13 mouse cellular contexts compared by ENCODE assay signal in the genomic region with DNA sequence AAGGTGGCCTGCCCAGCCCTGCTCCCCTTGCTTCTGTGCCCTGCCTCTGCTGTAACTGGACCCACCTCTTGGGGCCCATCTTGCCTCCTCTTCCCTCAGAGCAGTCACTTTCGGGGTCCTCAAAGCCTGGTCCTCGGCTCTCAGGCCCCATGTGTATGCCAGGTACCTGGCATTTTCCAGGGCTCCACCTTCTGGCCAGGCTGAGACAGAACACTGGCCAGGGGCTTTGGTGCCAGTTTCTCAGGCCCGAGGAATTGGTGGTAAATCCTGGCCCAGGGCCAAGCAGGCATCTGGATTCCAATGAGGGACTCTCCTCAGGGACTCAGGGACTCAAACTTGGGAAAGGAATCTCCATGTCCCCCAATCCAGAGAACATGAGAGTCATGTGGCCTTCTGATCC. TPM values are rescaled to one million over a fixed set of nuclear protein-coding genes. Genes with fewer than 3 reads are reported as not detected.
DNase-seq lines count a peak whose midpoint lies in the region; ATAC-seq and TF ChIP-seq lines count a peak whose summit lies in the region.
"Had no signal": no experiment of that assay in that cellular context is flagged by ENCODE, and none has a peak within 500 bp of the region (broad histone marks: within the 10 kb centered on the region; RNA-seq: fewer than 3 reads in every experiment).

No protein-coding gene starts in this region.

- intact Hi-C loops in left cerebral cortex, adult 2 months (cut with DNase I) = loop anchor here (5.0 kb wide), 3 partner anchors 33 to 318 kb away; a partner anchor contains a TSS

- ATAC-seq in megakaryocyte progenitor cell, adult 5-6 weeks (replicated peaks; ENCODE audit: poor library complexity) = no peak
- ATAC-seq: forebrain, embryonic 13.5 days had no signal

- DNase-seq in cerebellum, postnatal 14 days = peak; percentile 42 to 59
- DNase-seq in cerebellum, postnatal 36 days = no peak
- DNase-seq in left cerebral cortex, adult 2 months (ENCODE audit: extremely low spot score in 1 of 2, low spot score in 2 of 2) = no peak
- no peak for DNase-seq in left cerebral cortex, adult 11 months (ENCODE audit: low spot score)
- DNase-seq in testis, postnatal 10 days (ENCODE audit: low spot score) = peak; percentile 61
- DNase-seq in testis, postnatal 14 days (ENCODE audit: low spot score) = no peak
- peak; percentile 9 to 54 for DNase-seq in kidney, postnatal 36 days
- DNase-seq: layer of hippocampus, postnatal 36 days had no signal

- H3K4me3 ChIP-seq in left cerebral cortex, adult 2 months = no peak overlapping the region
- H3K4me3 ChIP-seq: embryonic facial prominence, embryonic 10.5 days; forebrain, embryonic 13.5 days; hindbrain, embryonic 13.5 days; liver, embryonic 15.5 days had no signal

- TF ChIP-seq CTCF in left cerebral cortex, adult 2 months (IDR thresholded peaks at IDR 0.05) = peak; percentile 33

- no peak overlapping the region for H3K27ac ChIP-seq in left cerebral cortex, adult 2 months
- H3K27ac ChIP-seq: embryonic facial prominence, embryonic 10.5 days; forebrain, embryonic 13.5 days; hindbrain, embryonic 13.5 days; liver, embryonic 15.5 days had no signal

RNA-seq across cellular contexts. Expression of a gene that starts 34.9 kb away (rescaled TPM):
- 10 to 100 TPM; 27.1 to 28.9 TPM for total RNA-seq in left cerebral cortex, adult 2 months (2021)
- 7.4 and 8.5 TPM in 2 replicates for total RNA-seq in megakaryocyte progenitor cell, adult 5-6 weeks (2015)
- 9.2 and 9.5 TPM in 2 replicates for total RNA-seq in megakaryocyte progenitor cell, adult 5-6 weeks (2017)

RNA-seq across cellular contexts. Expression of a gene that starts 57.2 kb away (rescaled TPM):
- total RNA-seq in left cerebral cortex, adult 2 months (2021) = 10 to 100 TPM; 60.2 to 60.3 TPM
- 5.4 and 8.7 TPM in 2 replicates for total RNA-seq in megakaryocyte progenitor cell, adult 5-6 weeks (2015)
- 4.8 and 5.5 TPM in 2 replicates for total RNA-seq in megakaryocyte progenitor cell, adult 5-6 weeks (2017)

Comparison
In these comparisons a context has a peak if more than half of its experiments do, and no peak if none do; other contexts are left out.
1. DNase-seq: peak in cerebellum, postnatal 14 days (2 of 2), testis, postnatal 10 days (single experiment) and kidney, postnatal 36 days (2 of 2); none in cerebellum, postnatal 36 days (0 of 2), left cerebral cortex, adult 2 months (0 of 2), left cerebral cortex, adult 11 months (single experiment) and testis, postnatal 14 days (single experiment).
2. RNA of a gene that starts 57.2 kb away (total RNA-seq): 60.2 to 60.3 TPM in left cerebral cortex, adult 2 months; 4.8 to 8.7 TPM in megakaryocyte progenitor cell, adult 5-6 weeks; every median in the first group is over 4 times any median in the second.